Mouse (Mus musculus) left cerebral cortex, adult 11 months (tissue): Measurements from ENCODE around the gene Sgsm3.

Source experiments
- DNase-seq: peaks from one replicate; pipeline ENCODE4 v3.0.0; 2022; ENCODE audit warnings: low spot score

Sgsm3 gene

DNA sequence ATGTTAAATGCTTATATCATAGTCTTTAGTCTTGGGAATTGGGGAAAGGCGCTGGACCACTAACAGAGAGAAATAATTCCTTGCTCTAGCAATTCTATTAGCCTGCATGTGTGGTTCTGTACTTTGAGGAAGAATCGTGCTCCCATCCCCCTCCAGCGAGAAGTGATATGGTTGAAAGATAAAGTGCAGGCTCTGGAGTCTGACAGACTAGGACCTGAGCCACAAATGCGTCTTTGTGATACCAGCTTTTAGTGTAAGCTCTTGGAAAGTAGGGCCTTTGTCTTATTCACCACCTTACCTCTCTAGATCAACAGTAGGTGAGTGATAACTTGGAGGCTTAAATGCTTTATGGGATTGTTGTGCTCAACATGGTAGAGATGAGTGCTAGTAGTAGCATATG, 3.6 kb downstream of the Sgsm3 start:
- no peak for DNase-seq

DNA sequence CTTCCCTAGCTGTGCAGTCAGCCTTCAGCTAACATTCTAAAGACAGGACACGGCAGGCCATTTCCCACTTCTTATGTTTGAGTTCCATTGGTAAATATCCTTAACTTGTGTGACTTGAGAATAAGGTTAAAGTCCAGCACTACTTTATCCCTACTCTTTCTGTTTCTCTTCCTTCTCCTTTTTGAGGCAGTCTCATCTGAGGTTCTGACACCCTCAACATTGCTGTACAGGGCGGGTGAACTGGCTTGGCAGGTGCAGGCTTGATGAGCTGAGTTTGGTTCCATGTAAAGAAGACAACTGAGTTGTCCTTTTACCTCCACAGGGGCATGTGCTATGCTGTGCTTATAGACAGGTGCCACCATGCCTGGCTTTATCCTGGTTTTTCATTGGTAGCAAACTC, 5.7 kb downstream of the Sgsm3 start:
- DNase-seq, result no peak

DNA sequence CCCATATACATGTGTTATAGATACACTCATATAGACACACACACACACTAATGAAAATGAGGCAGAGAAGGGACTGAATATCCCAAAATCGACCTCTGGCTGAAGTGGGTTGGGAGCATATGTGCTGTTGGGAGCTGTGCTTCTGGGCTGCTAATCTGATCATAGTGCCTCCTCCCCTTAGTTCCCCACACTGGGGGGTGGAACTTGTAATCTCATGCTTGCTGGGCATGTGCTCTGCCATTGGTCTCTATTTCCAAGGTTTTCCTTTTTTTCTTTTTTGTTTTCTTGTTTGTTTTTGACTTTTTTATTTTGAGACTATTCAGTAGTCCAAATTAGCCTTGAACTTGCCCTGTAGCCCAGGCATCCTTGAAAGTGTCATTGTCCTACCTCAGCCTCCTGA, 10.8 kb downstream of the Sgsm3 start:
- DNase-seq, result no peak

DNA sequence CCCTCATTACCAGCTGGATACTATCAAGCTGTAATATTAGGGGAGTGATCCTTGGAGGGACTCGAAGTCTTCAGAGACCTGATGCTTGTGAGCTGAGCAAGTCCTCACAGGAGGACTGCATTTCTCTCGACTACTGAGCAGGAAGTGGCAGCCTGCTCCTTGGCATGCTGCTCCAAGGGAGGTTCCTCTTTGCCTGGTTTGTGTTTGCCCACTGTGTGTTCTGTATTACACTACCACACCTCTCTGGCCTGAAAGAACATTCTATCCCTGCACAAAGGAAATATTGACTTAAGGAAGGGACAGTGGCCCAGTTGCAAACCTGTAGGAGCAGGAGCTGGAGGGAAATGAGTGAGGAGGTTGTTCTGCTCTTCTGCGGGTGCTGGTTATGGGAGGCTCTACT, 12.1 kb downstream of the Sgsm3 start:
- no peak for DNase-seq

DNA sequence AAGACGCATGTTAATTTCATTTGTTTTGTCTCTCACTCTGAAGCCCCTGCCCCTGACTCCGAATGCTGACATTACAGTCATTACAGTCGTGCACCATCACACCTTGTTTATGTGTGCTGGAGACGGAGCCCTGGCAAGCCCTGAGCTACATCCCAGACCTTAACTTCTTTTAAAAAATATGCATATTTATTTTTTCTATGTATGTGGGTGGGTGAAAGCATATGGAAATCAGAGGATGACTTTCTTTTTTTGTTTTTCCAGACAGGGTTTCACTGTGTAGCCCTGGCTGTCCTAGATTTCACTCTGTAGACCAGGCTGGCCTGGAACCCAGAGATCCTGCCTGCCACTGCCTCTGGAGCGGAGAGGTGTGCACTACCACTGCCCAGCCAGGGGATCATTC, 17.4 kb downstream of the Sgsm3 start:
- no peak for DNase-seq

DNA sequence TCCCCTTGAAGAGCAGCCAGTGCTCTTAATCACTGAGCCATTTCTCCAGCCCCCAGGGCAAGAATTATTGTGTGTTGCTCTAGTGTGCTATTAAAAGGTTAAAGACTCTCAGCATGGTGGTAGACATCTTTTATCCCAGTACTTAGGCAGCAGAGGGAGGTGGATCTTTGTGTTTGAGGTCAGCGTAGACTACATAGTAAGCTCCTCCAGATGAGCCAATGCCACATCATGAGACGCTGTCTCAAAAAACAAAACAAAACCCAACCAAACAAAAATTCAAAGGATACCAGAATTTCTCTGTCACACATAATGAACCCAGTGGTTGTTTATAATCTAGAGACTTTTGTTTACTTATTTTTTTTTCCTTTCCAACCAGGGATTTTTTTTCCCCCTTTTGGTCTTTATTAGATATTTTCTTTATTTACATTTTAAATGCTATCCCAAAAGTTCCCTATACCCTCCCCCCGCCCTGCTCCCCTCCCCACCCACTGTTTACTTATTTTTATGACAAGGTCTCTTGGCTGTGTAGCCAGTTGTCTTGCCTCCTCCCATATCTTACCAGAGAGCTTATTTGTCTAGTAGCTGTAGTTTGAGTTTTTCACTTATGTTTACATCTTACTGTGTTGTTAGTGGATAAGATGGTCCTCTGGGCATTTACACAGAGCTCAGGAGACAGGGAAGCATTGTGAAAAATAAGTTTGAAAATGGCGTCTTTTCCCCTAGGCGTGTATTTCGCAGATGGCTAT, 18.7 kb downstream of the Sgsm3 start:
- no peak for DNase-seq

DNA sequence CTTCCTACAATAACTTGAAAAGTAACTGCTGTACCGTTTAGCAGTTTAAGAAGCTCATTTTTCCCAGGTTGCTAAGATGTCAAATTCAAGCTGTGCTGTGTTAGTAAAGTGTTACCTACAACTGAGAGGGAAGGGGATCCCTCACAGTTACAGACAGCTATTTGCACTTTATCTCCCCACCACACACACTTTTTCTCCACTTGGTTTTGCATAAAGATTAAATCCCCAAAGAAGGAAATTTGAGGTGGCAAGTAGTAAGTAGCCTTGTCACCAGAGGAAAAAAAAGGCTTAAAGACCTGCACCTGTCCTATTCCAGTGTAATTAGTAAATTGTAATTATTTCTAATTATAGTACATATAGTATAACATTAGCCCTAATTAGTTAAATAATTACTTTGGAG, 19.5 kb downstream of the Sgsm3 start:
- no peak for DNase-seq

DNA sequence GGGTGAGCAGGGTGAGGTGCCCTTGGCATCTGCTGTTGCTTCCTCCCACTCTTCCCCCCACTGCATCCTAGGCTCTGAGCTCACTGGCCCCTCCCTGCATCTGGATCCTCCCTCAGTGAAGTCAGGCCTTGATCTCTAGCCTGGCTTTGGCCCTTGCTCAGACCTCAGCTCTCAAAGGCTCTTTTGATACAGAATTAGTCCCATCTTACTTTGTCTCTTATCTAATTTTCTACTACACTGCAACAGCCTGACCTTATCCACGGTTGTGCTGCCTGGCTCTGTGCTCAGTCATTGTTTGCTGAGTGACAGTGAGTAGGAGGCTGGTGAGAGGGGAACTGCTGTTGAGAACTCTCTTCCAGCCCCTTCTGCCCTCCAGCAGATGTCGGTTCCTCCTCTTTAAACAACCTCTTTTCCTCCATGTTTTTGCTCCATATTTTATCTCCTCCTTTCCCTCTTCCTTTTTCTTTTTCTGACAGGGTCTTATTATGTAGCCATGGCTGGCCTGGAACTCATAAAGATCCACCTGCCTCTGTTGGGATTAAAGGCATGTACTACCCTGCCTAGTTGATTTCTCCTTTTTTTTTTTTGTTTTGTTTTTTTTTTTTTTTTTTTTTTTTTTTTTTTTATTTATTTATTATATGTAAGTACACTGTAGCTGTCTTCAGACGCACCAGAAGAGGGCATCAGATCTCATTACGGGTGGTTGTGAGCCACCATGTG, 23.0 kb downstream of the Sgsm3 start:
- DNase-seq, result no peak

DNA sequence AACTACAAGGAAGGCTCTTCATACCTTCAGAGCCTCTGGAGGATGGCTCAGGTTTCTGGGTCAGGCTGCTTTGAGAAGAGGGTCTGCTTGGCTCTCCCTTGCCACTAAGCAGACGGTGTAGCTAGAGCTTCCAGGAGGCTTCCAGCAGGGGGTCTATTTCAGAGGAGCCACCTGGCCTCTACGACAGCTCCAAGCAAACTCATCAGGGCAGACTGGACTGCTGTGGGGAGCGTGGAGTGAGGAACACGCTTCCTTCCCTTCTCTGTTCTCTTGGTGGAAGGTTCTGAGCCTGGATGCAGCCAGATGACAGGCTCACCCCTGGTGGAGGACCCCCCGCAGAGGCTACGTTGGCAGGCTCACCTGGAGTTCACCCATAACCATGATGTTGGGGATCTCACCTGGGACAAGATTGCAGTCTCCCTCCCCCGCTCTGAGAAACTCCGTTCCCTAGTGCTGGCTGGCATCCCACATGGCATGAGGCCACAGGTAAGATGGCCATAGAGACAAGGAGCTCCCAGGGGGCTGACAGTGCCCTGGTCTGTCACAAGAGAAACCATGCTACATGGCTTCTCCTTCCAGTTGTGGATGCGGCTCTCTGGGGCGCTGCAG, 28.7 kb downstream of the Sgsm3 start:
- no peak for DNase-seq

DNA sequence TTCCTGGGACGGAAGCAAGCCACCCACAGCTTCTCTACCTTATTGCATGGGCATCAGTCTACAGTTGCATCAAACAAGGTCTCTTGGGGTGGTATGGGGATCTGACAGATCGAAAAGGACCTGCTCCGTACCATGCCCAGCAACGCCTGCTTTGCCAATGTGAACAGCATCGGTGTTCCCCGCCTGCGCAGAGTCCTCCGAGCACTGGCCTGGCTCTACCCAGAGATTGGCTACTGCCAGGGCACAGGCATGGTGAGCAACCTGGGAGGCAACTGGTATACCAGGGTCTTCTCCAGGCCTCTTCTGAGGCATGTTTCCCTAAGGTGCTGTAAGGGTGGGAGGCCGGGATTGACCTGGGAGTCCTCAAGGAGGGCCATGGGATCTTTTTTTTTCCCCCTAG, 29.8 kb downstream of the Sgsm3 start:
- DNase-seq, result no peak

DNA sequence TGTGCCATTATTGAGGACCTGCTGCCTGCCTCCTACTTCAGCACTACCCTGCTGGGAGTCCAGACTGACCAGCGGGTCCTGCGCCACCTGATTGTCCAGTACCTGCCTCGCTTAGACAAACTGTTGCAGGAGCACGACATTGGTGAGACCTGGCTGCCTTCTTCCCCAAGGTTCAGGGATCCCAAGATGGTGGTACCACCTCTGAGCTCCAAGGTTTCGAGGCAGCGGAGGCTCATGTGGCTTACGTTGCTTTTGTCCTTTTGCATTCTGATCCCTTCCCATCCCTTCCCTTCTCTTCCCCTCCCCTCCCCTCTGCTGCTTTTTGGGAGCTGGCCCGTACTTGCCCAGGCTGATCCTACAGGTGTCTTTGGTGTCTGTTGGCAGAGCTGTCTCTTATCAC, 30.3 kb downstream of the Sgsm3 start:
- DNase-seq, result no peak

DNA sequence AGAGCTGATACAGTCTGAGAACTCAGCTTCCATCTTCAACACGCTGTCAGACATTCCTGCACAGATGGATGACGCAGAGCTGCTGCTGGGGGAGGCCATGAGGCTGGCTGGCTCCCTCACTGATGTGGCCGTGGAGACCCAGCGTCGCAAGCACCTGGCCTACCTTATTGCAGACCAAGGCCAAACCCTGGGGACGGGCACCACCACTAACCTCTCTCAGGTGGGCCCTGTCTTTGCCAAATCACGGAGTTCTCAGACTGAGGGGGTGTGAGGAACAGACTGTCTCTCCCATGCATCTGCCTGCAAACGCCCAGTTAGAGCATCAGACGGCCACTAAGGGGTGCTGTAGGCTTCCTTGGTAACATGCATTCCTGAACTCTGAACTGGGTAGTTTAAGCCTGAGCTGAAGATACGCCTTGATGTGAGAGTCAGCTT, 31.1 kb downstream of the Sgsm3 start:
- no peak for DNase-seq

DNA sequence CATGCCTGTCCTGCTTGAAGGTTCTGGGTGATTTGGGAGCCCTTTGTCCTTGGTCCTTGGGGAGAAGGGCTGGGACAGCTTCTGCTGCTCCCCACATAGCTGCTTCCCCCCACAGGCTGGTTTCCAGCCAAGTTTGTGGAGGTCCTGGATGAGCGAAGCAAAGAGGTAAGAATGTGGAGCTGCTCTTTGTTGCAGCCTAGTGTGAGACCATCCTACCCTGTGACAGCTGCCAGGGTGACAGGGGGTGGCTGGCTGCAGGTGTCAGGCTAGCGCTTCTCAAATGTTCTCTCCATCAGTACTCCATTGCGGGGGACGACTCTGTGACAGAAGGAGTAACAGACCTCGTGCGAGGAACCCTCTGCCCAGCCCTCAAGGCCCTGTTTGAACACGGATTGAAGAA, 32.5 kb downstream of the Sgsm3 start:
- no peak for DNase-seq

DNA sequence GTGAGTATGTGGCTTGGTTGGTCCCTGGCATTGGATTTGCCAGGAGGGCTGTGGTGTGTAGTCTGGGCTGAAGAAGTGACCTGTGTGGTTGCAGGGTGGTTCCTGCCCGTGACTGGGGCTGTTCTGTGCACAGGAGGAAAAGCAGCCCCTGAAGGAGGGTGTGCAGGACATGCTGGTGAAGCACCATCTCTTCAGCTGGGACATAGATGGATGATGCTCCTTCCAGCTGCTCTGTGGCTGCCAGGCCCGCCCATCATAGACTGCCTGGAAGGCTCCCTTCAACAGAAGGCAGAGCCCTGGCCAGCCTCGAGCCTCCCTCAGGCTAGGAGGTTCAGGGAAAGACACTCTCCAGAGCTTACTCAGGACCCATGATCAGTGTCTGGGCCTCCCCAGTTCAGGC, 34.0 kb downstream of the Sgsm3 start:
- no peak for DNase-seq

DNA sequence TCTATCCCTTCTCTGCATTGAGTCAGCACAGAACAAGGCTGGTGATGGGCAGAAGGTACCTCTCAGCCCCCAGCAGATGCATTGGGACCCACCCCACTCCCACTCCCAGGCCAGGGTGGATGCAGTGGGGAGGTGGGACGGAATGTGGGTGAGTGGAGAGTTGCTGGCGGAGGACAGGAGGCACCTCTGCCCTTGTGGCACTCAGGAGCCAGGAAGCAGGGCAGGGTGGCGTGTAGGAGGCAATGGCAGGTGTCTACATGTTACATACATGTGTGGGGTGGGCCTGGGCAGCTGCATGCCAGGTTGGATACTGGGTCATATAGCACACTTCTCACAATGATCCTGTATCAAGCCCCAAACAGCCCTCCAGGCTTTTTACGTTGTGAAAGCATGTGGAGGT, 34.8 kb downstream of the Sgsm3 start:
- no peak for DNase-seq

DNA sequence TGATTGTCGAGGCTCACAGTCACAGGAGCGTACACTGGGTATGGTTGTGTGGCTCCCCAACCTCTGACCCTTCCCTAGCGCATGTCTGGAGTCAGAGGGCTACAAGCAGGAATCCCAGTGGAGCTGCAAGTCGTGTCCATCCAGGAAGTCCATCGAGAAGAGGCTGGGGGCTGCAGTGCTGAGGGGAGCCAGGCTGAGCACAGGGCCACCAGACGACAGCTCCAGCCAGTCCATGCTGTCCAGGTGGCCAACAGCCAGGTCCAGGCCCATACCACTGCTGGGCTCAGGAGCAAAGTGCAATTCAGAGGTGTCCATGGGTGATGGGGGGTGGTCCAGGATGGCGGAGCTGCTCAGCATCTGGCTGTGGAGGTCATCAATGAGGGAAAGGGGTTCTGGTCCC, 35.6 kb downstream of the Sgsm3 start:
- DNase-seq, result no peak

DNA sequence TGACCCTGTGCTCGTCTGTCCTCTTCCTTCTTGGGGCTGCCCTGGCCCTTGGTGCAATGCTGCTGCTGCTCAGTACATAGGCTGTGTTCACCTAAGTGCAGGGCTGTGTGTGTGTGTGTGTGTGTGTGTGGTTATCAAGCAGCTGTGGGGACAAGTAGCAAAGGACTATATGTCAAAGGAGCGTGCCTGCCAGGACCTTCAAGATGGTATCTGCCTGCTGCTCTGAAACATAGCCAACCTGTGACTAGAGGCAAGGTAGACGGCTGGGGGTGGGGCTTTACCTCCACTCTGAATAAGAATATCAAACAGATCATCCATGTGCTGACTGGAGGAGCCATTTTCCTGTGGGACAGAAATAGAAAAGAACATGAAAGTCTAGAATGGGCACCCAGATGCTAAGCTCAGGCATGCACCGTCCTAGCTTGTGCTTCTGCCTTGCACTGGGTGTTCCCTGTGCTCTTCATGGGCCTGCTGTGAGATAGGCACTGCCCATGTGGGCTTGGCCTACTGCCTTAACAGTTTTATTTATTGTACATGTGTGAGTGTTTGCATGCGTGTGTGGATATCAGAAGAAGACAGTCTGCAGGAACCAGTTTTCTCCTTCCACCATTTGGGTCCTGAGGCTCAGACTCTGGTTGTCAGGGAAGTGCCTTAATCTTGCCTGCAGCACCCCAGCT, 37.6 kb downstream of the Sgsm3 start:
- DNase-seq, result no peak

DNA sequence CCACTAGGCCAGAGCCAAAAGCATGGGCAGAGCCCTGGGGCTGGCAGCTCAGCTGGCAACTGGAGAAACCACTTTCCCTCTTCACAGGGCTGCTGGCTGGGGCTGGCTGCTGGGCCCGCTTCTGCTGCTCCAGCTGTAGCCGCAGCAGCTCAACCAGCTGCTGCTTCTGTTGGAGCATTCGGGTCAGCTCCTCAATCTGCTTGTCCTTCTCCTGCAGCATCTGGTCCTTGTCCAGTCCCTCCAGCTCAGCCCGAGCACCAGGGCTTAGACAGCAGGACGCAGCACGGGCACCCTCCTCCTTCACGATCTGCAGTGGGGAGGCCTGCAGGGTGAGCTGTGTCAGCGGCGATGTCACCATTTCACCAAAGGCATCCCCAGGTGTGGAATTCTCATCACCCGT, 38.9 kb downstream of the Sgsm3 start:
- DNase-seq, result no peak

DNA sequence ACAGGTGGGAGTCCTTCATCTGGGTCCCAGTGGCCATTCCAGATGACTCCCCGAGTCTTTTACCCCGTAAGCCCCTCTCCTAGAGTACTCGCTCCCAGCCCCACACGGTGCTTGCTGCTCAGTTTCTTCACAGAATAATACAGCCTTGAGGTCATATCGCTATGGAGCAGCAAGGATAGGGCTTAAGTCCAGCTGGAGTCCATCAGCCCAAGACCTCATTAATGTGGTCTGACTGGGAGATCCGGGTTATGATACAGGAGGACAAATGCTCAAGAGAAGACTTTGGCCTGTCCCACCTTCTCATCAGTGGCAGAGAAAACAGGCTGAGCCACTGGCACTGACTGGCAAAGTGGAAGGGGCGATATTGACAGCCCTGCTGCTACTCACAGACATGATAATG, 39.7 kb downstream of the Sgsm3 start:
- DNase-seq, result no peak

DNA sequence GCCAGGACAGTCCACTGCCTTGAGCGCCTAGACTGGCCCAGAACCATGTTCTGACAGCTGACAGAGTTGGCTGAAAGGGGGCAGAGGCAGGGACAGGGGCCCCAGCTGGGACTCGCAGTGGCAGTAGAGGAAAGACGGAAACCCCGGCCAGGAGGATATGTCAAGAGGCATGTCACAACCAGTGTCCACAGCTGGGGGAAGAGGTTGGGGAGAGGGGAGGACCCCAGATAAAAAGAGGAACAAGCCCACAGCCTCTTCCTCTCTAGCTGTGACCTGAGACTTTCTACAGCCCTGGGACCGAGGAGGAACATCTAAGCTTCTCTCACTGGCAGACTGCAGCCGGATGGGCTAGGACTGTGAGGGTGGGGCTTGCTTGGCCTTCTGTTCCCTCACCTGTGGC, 43.8 kb downstream of the Sgsm3 start:
- no peak for DNase-seq

DNA sequence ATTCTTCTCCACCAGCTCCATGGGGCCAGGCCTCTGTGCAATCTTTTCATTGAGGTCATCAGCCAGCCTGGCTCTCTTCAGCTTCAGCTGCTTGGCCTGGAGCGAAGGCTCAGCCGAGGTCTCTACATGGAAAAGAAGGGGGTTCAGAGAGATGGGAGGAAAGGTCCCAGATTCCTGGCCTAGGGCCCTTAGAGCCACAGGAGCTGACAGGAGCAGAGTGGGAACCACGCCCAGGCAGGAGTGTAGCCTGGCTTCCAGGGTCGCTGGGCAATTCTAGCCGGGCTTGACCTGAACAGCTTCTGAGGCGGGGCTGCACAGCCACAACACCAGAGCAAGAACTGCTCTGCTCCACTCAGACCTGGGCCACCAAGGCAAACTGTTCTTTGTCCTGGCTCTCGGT, 44.9 kb downstream of the Sgsm3 start:
- no peak for DNase-seq

DNA sequence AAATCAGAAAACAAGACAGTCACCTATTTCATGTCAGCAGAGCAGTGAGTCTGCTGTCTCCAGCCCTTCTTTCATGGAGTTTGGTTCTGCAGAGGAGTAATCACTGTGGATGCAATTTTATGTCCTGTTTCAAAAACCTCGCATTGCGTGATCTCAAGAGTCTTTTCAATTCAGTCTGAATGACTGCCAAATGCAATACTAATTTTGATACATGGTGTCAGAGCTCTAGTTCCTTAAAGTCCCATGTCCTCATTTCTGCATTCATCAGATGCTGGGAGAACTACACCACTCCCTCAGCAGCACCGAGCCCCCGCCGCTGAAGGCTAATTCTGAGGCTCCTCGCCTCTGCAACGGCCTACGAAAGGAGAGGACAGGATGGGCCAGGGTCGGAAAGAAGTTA, 46.3 kb downstream of the Sgsm3 start:
- no peak for DNase-seq

DNA sequence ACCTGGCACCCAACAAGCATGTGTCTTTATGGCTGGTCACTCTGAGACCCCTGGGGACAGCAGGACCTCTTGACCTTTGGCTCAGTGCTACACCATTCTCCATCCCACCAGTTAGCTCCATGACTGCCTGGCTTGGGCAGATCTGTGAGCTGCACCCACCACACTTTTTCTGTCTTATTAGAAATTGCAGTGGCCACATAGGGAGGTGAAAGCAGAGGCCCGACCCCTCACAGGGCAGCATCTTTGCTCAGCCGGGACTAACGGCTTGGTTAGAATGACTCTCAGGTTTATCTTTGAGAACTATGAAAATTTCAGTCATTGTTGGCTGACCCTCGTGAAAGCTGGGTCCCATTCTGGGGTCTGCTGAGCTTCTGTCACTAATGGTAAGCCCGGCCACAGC, 49.3 kb downstream of the Sgsm3 start:
- no peak for DNase-seq
